In the genomic region with DNA sequence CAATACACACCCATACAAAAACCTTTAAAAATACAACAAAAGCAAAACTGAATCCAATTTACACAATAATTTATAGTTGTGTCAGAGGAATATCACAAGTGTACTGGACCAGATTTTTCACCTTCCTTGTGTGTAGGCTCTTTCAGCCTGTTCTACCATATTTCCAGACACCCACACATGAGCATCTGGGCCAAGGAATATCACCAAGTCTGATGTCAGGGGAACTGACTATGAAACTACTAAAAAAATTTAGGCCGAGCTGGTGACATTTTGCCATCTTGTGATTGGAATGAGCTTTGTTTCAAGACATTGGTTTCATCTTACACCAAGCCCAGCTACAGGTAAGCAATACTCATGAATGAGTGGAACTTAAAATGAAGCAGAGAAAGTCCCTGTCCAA, we compare ENCODE assay signal across 26 mouse cellular contexts.
DNase-seq lines count a peak whose midpoint lies in the region; TF ChIP-seq lines count a peak whose summit lies in the region.
"Had no signal": no experiment of that assay in that cellular context is flagged by ENCODE, and none has a peak within 500 bp of the region (broad histone marks: within the 10 kb centered on the region; RNA-seq: fewer than 3 reads in every experiment).

No protein-coding gene starts in this region.

- H3K4me3 ChIP-seq in cortical plate, adult 2 months (ENCODE audit: insufficient read depth, low read length) = no peak overlapping the region
- H3K4me3 ChIP-seq: embryonic facial prominence, embryonic 13.5 days; forebrain, embryonic 10.5 days; forebrain, embryonic 15.5 days; heart, embryonic 13.5 days; hindbrain, embryonic 10.5 days; hindbrain, embryonic 15.5 days; kidney, embryonic 15.5 days; limb, embryonic 12.5 days; liver, embryonic 15.5 days; lung, embryonic 15.5 days had no signal

- TF ChIP-seq POLR2A in cortical plate, adult 2 months (IDR thresholded peaks at IDR 0.05; ENCODE audit: extremely low read depth, insufficient read depth, low read length) = no peak

- peak overlapping the region; percentile 21; the same call in 1 of the 2 replicates for H3K27ac ChIP-seq in cortical plate, adult 2 months (ENCODE audit: insufficient read depth, low read length)
- H3K27ac ChIP-seq: embryonic facial prominence, embryonic 13.5 days; forebrain, embryonic 10.5 days; forebrain, embryonic 15.5 days; heart, embryonic 13.5 days; hindbrain, embryonic 10.5 days; hindbrain, embryonic 15.5 days; kidney, embryonic 15.5 days; limb, embryonic 12.5 days; liver, embryonic 15.5 days; lung, embryonic 15.5 days had no signal

- DNase-seq in layer of hippocampus, adult 18-20 months (ENCODE audit: low spot score in 2 of 2) = peak; percentile 59 to 88
- no peak for DNase-seq in layer of hippocampus, postnatal 25 days (ENCODE audit: extremely low spot score in 1 of 2, low spot score in 1 of 2)
- peak; percentile 86 for DNase-seq in brain, adult 2 months (ENCODE audit: low read depth, low spot score)
- peak; percentile 31 to 53 for DNase-seq in layer of hippocampus, postnatal 36 days
- no peak for DNase-seq in heart, adult 11 months
- no peak for DNase-seq in adrenal gland, adult (ENCODE audit: inconsistent age in 2 of 2, low spot score in 1 of 2)
- no peak for DNase-seq in thymus, adult 18-20 months
- DNase-seq: adrenal gland, adult 8-10 months; B cell, adult 2 months; cerebellum, adult 11 months; cerebellum, adult 9-10 months; heart, postnatal 10 days; kidney, adult 18-20 months; kidney, postnatal 25 days; thymus, postnatal 14 days had no signal

- H3K4me1 ChIP-seq in cortical plate, adult 2 months (ENCODE audit: control insufficient read depth, insufficient read depth, low read length) = no peaks in the 10 kb centered on the region; the same call in 1 of the 2 replicates
- H3K4me1 ChIP-seq: embryonic facial prominence, embryonic 13.5 days; forebrain, embryonic 10.5 days; heart, embryonic 13.5 days; hindbrain, embryonic 10.5 days; hindbrain, embryonic 15.5 days; kidney, embryonic 15.5 days; limb, embryonic 12.5 days; liver, embryonic 15.5 days; lung, embryonic 15.5 days had no signal

- TF ChIP-seq CTCF in cortical plate, adult 2 months (IDR thresholded peaks at IDR 0.05; ENCODE audit: extremely low read depth, insufficient read depth, low read length) = no peak

Comparison
In these comparisons a context has a peak if more than half of its experiments do, and no peak if none do; other contexts are left out.
1. DNase-seq: peak in layer of hippocampus, adult 18-20 months (2 of 2), brain, adult 2 months (single experiment) and layer of hippocampus, postnatal 36 days (2 of 2); none in layer of hippocampus, postnatal 25 days (0 of 2), heart, adult 11 months (single experiment), adrenal gland, adult (0 of 2) and thymus, adult 18-20 months (0 of 2).